Mouse (Mus musculus): Measurements from ENCODE around the gene Sema3f. TPM values are rescaled to one million over a fixed set of nuclear protein-coding genes. Genes with fewer than 3 reads are reported as not detected.
A peak's percentile ranks its signal among the peaks of the same experiment; 100 is the strongest.

Gene Sema3f
- polyA plus RNA-seq, 2 experiments, result 0.69 to 3.5 TPM

DNA sequence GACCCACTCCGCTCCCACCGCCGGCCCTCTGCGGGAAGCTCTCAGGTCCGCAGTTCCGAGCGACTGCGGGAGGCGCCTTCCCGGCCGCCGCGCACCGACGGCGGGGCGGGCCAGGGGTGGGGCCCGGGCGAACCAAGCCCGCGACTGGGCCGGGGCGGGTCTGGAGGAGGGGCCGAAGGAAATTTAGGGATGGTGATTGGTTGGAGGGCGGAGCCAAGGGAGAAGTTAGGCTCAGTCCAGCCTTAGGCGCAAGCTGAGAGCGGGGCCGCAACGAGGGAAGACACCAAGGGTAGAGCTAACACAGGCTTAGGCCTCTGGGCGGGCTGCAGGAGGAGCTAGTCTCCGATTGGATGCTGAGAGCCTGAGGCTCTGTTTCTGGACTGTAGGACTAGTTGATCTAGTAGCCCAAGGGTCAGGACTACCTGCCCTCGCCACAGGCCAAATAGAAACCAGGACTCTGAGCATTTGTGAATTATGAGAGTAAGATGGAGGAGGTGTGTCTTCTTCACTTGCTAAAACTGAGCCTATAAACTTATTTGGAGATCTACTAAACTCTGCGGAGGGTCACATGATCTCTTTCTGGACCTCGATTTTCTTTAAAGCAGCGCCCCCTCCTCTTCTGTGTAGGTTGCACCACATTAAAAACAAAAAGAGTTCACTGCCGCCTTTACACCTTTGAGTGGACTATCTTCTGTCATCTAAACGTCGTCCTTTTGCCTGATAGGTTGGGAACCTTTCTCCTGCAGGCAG is 74.8 kb downstream of the Sema3f start, which contains the start of gene Gnai2:
Gene Gnai2, minus strand, starts transcription at position 89 of the 750 bp plus-strand sequence.
- WGBS (ENCODE audit: insufficient replicate concordance), result 2% methylated on average over 38 of the region's 38 CpGs
- Histone ChIP-seq H3K4me2 (ENCODE audit: low read depth) (peak within 1 kb of the TSS; percentile 96), H3K9ac (replicated peaks) (peak within 1 kb of the TSS; percentile 91), H3K9me3 (ENCODE audit: control insufficient read depth, low read length) (no peaks in the 10 kb centered on the region), H3K27me3 (ENCODE audit: control insufficient read depth, insufficient read depth, low read length) (no peaks in the 10 kb centered on the region), H3K27ac (peak within 1 kb of the TSS; percentile 74), H3K36me3 (replicated peaks; ENCODE audit: control insufficient read depth, insufficient read depth, low read depth) (no peaks in the 10 kb centered on the region), H3K4me1 (replicated peaks; ENCODE audit: control insufficient read depth in 2 of 2, insufficient read depth in 2 of 2, low read length in 1 of 2) (peaks cover 20 to 24% of the 10 kb centered on the region in 2 experiments), H3K4me3 (ENCODE audit: insufficient read depth in 1 of 2, low read depth in 2 of 2, low read length in 2 of 2) (peak within 1 kb of the TSS; percentile 72 to 92)
- TF ChIP-seq EP300 (IDR thresholded peaks at IDR 0.05; ENCODE audit: low read depth) (no peak), CTCF (IDR thresholded peaks at IDR 0.05; ENCODE audit: low read depth) (peak; percentile 19; the same call in 1 of the 2 replicates)
- peak; percentile 93 for ATAC-seq (ENCODE audit: insufficient read depth)
- peak; percentile 97 to 98 (median 97) for DNase-seq (ENCODE audit: low read depth in 3 of 3, low spot score in 3 of 3)

DNA sequence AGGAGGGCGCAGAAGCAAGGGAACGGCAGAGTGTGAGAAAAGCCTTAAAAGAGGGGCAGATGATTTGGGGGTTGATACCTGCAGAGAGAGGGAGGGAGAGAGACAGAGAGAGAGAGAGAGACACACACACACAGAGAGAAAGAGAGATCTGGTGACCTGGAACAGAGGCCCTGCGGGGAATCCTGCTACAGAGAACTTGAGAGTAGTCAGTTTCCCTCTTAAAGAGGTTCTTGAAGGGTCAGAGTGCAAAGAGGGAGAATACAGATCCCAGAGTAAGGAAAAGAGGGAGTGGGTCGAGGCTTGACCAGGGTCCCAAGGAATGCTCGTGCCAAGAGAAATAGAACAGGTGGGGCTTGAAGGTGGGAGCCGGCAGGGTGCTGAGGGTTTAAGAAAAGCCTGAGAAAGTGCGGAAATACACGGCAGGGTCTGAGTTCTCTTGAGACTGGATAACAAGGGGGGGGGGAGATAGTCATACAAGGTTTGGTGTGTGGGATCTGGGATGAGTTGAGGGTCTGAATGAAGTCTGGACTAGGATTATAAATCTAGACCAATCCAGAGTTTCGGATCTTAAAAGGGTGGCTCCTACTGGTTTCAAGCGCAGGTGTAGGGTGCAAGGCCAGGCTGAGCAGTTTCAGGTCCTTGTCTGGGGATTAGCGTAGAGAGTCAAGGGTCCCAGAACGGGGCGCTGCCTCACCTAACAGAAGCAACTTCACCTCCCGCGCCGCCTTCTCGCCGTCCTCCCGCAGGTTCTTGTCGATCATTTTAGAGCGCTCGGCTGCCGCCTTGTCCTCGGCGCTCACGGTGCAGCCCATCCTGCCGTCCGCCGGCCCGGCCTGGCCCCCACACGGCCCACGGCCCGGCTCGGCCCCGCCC is 75.6 kb downstream of the Sema3f start:
- TF ChIP-seq CTCF (IDR thresholded peaks at IDR 0.05; ENCODE audit: low read depth) (no peak), EP300 (IDR thresholded peaks at IDR 0.05; ENCODE audit: low read depth) (no peak)

DNA sequence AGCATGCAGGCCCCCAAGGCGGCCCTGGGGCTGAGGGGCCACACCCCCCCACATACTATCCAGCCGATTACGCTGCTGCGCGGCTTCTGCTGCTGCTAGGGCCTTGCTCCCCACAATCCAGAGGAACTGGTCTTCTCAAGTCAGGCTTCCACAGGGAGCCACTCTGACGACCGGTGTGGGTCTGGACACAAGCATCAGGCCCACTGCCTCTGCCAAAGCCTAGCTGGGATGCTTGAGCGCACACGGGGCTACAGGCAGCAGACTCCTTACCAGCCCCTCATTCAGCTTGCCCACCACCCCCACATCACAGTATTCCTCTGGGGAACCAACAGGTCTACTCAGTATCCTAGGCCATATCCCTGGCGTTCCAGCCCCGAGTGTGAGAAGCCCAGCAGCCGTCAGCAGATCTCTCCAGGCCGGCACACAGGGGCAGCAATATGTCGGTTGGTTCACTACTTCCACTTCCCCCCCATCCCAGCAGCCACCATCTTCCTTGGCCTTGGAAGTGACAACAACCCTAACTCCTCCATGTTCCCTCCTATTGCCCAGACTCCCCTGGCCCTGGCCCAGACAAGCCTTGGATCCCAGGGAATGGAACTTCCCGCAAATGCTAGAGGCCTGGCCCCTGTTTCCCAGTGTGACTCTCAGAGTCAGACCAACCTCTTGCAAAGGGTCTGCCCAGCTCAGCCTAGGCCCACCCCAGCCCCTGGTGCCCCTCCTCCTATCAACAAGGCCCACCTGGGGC is 76.4 kb downstream of the Sema3f start:
- peak; percentile 19; the same call in 1 of the 2 replicates for ATAC-seq (ENCODE audit: insufficient read depth)

More for the DNA sequence above, 75.6 kb downstream of the Sema3f start:
- no peaks in the 10 kb centered on the region for H3K27me3 ChIP-seq (ENCODE audit: control insufficient read depth, insufficient read depth, low read length)
- ATAC-seq (ENCODE audit: insufficient read depth), result peak; percentile 11
- no peaks in the 10 kb centered on the region for H3K36me3 ChIP-seq (replicated peaks; ENCODE audit: control insufficient read depth, insufficient read depth, low read depth)
- DNase-seq (ENCODE audit: low read depth in 3 of 3, low spot score in 3 of 3), result no peak
- H3K9ac ChIP-seq (replicated peaks), result peak overlapping the region; percentile 91
- H3K9me3 ChIP-seq (ENCODE audit: control insufficient read depth, low read length), result no peaks in the 10 kb centered on the region
- peaks cover 23 to 26% of the 10 kb centered on the region in 2 experiments for H3K4me1 ChIP-seq (replicated peaks; ENCODE audit: control insufficient read depth in 2 of 2, insufficient read depth in 2 of 2, low read length in 1 of 2)
- peak overlapping the region; percentile 72 to 92 for H3K4me3 ChIP-seq (ENCODE audit: insufficient read depth in 1 of 2, low read depth in 2 of 2, low read length in 2 of 2)
- under 1% methylated on average over 35 of the region's 35 CpGs for WGBS (ENCODE audit: insufficient replicate concordance)
- peak overlapping the region; percentile 74 for H3K27ac ChIP-seq
- peak overlapping the region; percentile 96 for H3K4me2 ChIP-seq (ENCODE audit: low read depth)

DNA sequence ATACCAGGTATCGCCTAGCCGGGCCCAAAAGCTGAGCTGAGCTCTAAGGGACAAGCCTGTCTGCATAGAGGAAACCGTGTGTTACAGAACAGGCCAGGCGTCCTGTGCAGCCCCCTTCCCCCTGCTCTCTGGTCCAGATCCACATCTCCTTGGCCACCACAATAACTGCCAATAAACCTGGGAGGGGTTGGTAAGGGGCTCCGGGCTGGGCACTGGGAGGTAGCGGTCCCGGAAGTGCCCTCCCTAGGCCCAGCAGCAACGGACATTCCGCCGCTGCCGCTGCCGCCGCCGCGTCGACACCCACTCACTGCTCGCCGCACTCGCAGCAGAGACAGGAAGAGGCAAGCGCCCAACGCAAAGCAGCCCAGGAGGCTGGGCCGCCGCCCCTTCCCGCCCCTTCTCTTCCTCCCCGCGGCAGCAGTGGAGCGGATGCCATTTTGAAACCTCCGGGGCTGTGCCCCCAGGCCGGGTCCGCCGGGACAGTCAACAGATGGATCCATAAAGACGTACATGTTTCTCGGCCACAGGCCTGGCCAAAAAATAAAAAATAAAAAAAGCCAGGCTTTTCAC is 77.1 kb downstream of the Sema3f start:
- Histone ChIP-seq H3K9ac (replicated peaks) (peak overlapping the region; percentile 91), H3K27me3 (ENCODE audit: control insufficient read depth, insufficient read depth, low read length) (no peaks in the 10 kb centered on the region), H3K36me3 (replicated peaks; ENCODE audit: control insufficient read depth, insufficient read depth, low read depth) (no peaks in the 10 kb centered on the region), H3K9me3 (ENCODE audit: control insufficient read depth, low read length) (no peaks in the 10 kb centered on the region), H3K4me2 (ENCODE audit: low read depth) (peak overlapping the region; percentile 96), H3K4me1 (replicated peaks; ENCODE audit: control insufficient read depth in 2 of 2, insufficient read depth in 2 of 2, low read length in 1 of 2) (peaks cover 31 to 33% of the 10 kb centered on the region in 2 experiments), H3K4me3 (ENCODE audit: insufficient read depth in 1 of 2, low read depth in 2 of 2, low read length in 2 of 2) (peak overlapping the region; percentile 72 to 92), H3K27ac (peak overlapping the region; percentile 74)
- WGBS (ENCODE audit: insufficient replicate concordance), result under 1% methylated on average over 33 of the region's 33 CpGs
- peak in 2 of 3 experiments; percentile 69 to 71 for DNase-seq (ENCODE audit: low read depth in 3 of 3, low spot score in 3 of 3)
- no peak for TF ChIP-seq CTCF (IDR thresholded peaks at IDR 0.05; ENCODE audit: low read depth)
- ATAC-seq (ENCODE audit: insufficient read depth), result peak; percentile 40

More for the DNA sequence above, 76.4 kb downstream of the Sema3f start:
- H3K4me2 ChIP-seq (ENCODE audit: low read depth), result peak overlapping the region; percentile 96
- H3K4me1 ChIP-seq (replicated peaks; ENCODE audit: control insufficient read depth in 2 of 2, insufficient read depth in 2 of 2, low read length in 1 of 2), result peaks cover 31 to 33% of the 10 kb centered on the region in 2 experiments
- peak overlapping the region; percentile 72 to 92 for H3K4me3 ChIP-seq (ENCODE audit: insufficient read depth in 1 of 2, low read depth in 2 of 2, low read length in 2 of 2)
- no peaks in the 10 kb centered on the region for H3K36me3 ChIP-seq (replicated peaks; ENCODE audit: control insufficient read depth, insufficient read depth, low read depth)
- H3K27me3 ChIP-seq (ENCODE audit: control insufficient read depth, insufficient read depth, low read length), result no peaks in the 10 kb centered on the region
- no peaks in the 10 kb centered on the region for H3K9me3 ChIP-seq (ENCODE audit: control insufficient read depth, low read length)
- H3K9ac ChIP-seq (replicated peaks), result peak overlapping the region; percentile 91
- no peak for DNase-seq (ENCODE audit: low read depth in 3 of 3, low spot score in 3 of 3)
- TF ChIP-seq CTCF (IDR thresholded peaks at IDR 0.05; ENCODE audit: low read depth), result no peak
- TF ChIP-seq EP300 (IDR thresholded peaks at IDR 0.05; ENCODE audit: low read depth), result no peak
- peak overlapping the region; percentile 74 for H3K27ac ChIP-seq
- WGBS (ENCODE audit: insufficient replicate concordance), result 1% methylated on average over 15 of the region's 15 CpGs
